Mouse (Mus musculus): ENCODE measurements around the gene 5031439G07Rik. TPM values are rescaled to one million over a fixed set of nuclear protein-coding genes. Genes with fewer than 3 reads are reported as not detected.

Gene 5031439G07Rik
- total and polyA plus RNA-seq, 3 experiments: 19.6 to 61.0 TPM; not detected in 1

DNA sequence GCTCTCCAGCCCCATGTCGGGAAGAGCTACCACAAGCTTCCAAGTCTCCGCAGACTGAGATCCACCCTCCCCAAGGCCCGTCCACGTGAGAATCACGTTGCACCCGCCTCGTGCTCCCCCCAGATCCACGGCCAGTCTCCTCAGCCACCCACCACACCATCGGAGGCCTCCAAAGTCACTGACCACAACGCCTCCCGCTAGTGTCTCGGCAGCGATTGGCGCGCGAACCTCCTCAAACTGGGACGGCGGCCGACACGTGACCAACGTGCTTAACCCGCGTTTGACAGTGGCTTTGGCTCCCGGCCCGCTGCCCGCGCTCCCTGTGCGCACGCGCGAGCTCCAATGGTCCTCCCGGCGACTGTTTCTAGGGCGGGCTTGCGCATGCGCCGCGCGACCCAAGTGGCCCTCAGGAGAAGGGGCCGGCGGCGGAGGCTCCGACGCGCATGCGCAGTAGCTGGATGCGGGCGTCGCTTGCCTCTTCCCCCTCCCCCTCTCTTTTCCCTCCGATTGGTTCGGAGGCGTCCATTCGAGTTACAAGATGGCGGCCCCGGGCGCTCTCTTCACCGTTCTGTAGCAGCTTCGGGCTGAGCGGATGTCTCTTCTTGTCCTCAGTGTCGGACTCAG, 65.4 kb downstream of the 5031439G07Rik start, which contains the start of gene Nup50 (continued):
- TF ChIP-seq UBTF (IDR thresholded peaks at IDR 0.05; ENCODE audit: borderline replicate concordance, insufficient read depth, low read depth, low read length) (0 out of 2 replicates have a peak, but pooled peaks have one; percentile 69), POLR2A (IDR thresholded peaks at IDR 0.05; ENCODE audit: control insufficient read depth in 1 of 2, insufficient read depth in 1 of 2, low read depth in 1 of 2, low read length in 2 of 2, poor library complexity in 1 of 2) (peak; percentile 65 to 93; a peak in 3 of 4 replicates), E2F4 (IDR thresholded peaks at IDR 0.05; ENCODE audit: borderline replicate concordance, low read depth, low read length) (0 out of 2 replicates have a peak, but pooled peaks have one; percentile 70)

DNA sequence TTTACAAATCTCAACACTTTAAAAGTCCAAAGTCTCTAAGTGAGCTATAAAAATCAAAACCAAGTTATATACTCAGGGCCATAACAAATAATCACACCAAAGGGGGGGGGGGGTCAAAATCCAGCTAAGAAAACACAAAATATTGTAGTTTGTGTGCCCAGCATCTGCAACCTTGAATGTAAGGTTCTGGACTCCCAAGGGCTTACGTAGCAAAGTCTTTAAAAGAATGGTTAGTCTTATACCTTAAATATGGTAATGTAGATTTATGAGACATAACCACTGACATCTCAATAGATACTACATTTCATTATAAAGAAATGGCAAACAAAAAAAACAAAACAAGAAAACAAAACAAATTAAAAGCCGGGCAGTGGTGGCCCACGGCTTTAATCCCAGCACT, 68.4 kb downstream of the 5031439G07Rik start, which contains the start of gene Gm29666:
Gene Gm29666, minus strand, starts transcription at position 101 of the 400 bp plus-strand sequence.
- Histone ChIP-seq H3K9ac (ENCODE audit: control insufficient read depth, low read depth, low read length, poor library complexity, severe bottlenecking) (no peak within 1 kb of the TSS), H3K27me3 (ENCODE audit: control insufficient read depth in 1 of 2, insufficient read depth in 2 of 2, low read length in 2 of 2) (no peaks in the 10 kb centered on the region), H3K27ac (ENCODE audit: control insufficient read depth, low read depth, low read length) (no peak within 1 kb of the TSS), H3K4me3 (ENCODE audit: control insufficient read depth in 1 of 2, insufficient read depth in 1 of 2, low read depth in 2 of 2, low read length in 2 of 2) (no peak within 1 kb of the TSS), H3K9me3 (replicated peaks; ENCODE audit: insufficient read depth, low read length) (no peaks in the 10 kb centered on the region), H3K79me2 (ENCODE audit: control insufficient read depth, insufficient read depth, low read length, poor library complexity) (peaks cover 31% of the 10 kb centered on the region), H3K36me3 (ENCODE audit: control insufficient read depth in 1 of 2, insufficient read depth in 2 of 2, low read length in 2 of 2) (peaks cover 0 to 7% of the 10 kb centered on the region in 2 experiments; a peak in 2 of 4 replicates), H3K4me1 (ENCODE audit: control insufficient read depth in 1 of 2, insufficient read depth in 2 of 2, low read length in 2 of 2) (peaks cover 0 to 8% of the 10 kb centered on the region in 2 experiments; a peak in 2 of 4 replicates)
- TF ChIP-seq TCF12 (IDR thresholded peaks at IDR 0.05; ENCODE audit: low read depth, low read length) (no peak), ELF1 (IDR thresholded peaks at IDR 0.05; ENCODE audit: low read depth, low read length) (no peak), MYB (IDR thresholded peaks at IDR 0.05; ENCODE audit: low read depth, low read length) (no peak), MAZ (IDR thresholded peaks at IDR 0.05; ENCODE audit: low read depth, low read length) (no peak), CHD1 (IDR thresholded peaks at IDR 0.05; ENCODE audit: low read depth, low read length) (no peak), ZNF384 (IDR thresholded peaks at IDR 0.05; ENCODE audit: low read depth, low read length) (no peak), RCOR1 (IDR thresholded peaks at IDR 0.05; ENCODE audit: low read depth, low read length) (no peak), USF2 (IDR thresholded peaks at IDR 0.05; ENCODE audit: borderline replicate concordance in 1 of 2, insufficient read depth in 1 of 2, low read depth in 1 of 2, low read length in 2 of 2) (no peak), USF1 (IDR thresholded peaks at IDR 0.05; ENCODE audit: low read depth, low read length) (no peak), UBTF (IDR thresholded peaks at IDR 0.05; ENCODE audit: borderline replicate concordance, insufficient read depth, low read depth, low read length) (no peak), SIN3A (IDR thresholded peaks at IDR 0.05; ENCODE audit: low read length) (no peak), CHD2 (IDR thresholded peaks at IDR 0.05; ENCODE audit: low read length) (no peak), MYC (IDR thresholded peaks at IDR 0.05; ENCODE audit: low read depth, low read length) (no peak), BHLHE40 (IDR thresholded peaks at IDR 0.05; ENCODE audit: borderline replicate concordance, low read depth, low read length) (no peak), JUND (IDR thresholded peaks at IDR 0.05; ENCODE audit: low read depth, low read length) (no peak), HCFC1 (IDR thresholded peaks at IDR 0.05; ENCODE audit: low read depth, low read length) (no peak)
- DNase-seq (ENCODE audit: low read depth, low spot score): no peak

All from MEL (cell line).